Mouse (Mus musculus): ENCODE measurements around the gene Olfr1180. TPM values are rescaled to one million over a fixed set of nuclear protein-coding genes. Genes with fewer than 3 reads are reported as not detected.
"Not testable (repeated sequence)": the region's sequence is repeated elsewhere in the genome, so short reads cannot be mapped to it uniquely, and the experiment has no call there.

The Olfr1180 gene
- total RNA-seq (2021): not detected

DNA sequence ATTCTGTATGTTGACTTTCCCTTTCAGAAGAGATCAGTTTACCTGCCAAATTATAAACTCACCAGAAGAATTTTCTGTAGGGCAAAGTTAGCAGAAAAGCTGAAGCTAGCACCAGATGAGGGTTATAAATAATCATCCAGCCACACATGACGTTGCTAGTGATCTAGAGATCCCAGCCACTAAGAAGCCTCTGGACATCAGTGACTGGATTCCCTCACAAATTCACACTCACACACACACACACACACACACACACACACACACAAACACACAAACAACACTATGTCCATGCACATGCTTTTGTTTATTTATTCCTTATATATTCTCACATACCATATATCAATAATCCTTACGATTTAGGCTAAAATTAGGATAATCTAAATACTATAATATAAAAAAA is at the start of gene Olfr1180:
TSS of gene Olfr1180 (minus strand) at position 101 of the 400 bp plus-strand sequence.
- DNase-seq (ENCODE audit: low spot score): no peak
- intact Hi-C loops (cut with DNase I): no loop called here

DNA sequence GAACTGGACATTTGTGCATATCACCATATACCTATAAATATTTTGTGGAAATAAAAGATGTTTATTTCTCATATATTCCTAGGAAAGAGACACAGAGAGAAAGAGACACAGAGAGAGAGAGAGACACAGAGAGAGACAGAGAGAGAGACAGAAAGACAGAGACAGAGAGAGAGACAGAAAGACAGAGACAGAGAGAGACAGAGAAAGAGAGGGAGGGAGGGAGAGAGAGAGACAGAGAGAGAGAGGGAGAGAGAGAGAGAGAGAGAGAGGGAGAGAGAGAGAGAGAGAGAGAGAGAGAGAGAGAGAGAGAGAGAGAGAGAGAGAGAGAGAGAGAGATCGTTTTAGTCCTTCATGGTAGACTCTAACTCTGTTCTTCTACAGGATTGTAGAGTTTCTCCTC is 35.6 kb upstream of the Olfr1180 start, which contains the start of gene Olfr1183:
TSS of gene Olfr1183 (plus strand) at position 301 of the 400 bp plus-strand sequence.
- intact Hi-C loops (cut with DNase I); DNase-seq (ENCODE audit: low spot score): not testable (repeated sequence)

DNA sequence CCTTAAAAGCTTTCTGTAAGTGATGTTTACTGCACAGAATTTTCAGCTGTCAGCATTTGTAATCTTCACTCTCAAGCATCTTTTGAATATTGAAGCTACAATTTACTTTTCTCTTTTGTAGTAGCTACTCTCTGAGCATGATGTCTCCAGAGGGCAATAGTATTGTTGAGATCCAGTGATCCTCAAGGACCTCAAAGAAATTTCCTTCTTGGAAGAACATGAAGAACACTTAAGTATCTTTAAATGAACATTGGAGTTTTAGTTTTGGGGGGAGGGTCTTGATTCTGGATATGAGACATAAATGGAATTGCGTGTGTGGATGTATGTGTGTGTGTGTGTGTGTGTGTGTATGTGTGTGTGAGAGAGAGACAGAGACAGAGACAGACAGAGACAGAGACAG is 30.1 kb upstream of the Olfr1180 start, which contains the start of gene Gm13757:
TSS of gene Gm13757 (minus strand) at position 101 of the 400 bp plus-strand sequence.
- no peak for DNase-seq (ENCODE audit: low spot score)
- intact Hi-C loops (cut with DNase I): no loop called here

DNA sequence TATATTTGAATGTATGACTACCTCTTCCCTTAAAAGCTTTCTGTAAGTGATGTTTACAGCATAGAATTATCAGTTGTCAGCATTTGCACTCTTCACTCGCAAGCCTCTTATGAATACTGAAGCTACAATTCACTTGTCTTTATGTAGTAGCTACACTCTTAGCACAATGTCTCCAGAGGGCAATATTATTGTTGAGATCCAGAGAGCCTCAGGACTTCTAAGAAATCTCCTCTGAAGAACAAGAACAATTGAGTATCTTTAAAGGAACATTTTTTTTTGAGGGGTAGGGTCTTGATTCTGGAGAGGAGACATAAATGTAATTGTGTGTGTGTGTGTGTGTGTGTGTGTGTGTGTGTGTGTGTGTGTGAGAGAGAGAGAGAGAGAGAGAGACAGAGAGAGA is 7.1 kb upstream of the Olfr1180 start, which contains the start of gene Olfr1181:
TSS of gene Olfr1181 (minus strand) at position 101 of the 400 bp plus-strand sequence.
- intact Hi-C loops (cut with DNase I): no loop called here

DNA sequence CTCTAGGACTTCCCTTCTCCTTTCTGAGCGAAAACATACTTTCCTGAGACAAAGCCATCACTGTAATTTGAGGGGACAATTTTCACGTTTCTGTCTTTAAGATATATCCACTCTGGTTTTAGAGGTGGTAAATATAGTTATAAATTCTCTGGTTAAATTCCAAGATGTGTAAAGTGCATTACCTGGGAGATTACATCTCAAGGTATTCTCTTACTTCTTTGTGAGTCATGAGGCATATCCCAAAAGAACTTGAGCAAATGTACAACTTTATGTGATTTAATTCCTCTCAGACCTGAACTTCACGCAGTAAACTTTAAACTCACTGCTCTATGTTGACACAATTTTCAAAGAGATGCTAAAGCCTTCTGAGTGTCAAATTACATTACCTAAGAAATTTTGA is 12.6 kb downstream of the Olfr1180 start, which contains the start of gene Olfr1179:
TSS of gene Olfr1179 (minus strand) at position 101 of the 400 bp plus-strand sequence.
- intact Hi-C loops (cut with DNase I): no loop called here
- no peak for DNase-seq (ENCODE audit: low spot score)

More for the DNA sequence above, 7.1 kb upstream of the Olfr1180 start, which contains the start of gene Olfr1181:
- no peak for DNase-seq (ENCODE audit: low spot score)

DNA sequence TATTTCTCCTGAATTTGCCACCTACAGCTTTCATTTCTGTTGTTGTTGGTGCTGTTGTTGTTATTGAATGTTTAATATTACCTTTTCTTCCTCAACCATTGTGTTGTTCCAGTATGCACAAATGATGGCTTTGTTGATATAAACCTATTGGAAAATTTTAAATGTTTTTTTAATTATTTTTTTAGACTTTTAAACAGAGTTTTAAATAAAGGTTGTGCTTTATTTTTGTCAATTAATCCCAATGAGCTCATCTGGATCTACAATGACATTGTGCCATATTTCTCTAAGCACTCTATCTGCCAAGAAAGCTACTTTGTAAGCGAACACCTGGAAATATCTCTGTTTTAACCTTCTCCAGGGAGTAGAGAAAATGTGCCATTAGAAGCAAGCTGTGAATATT is 32.2 kb downstream of the Olfr1180 start, which contains the start of gene Olfr1178:
TSS of gene Olfr1178 (plus strand) at position 301 of the 400 bp plus-strand sequence.
- intact Hi-C loops (cut with DNase I): no loop called here

More for the DNA sequence above, 32.2 kb downstream of the Olfr1180 start, which contains the start of gene Olfr1178:
- no peak for DNase-seq (ENCODE audit: low spot score)

Other genes with a start within 250 kb of the Olfr1180 start
- gene Olfr1168, start 237.3 kb downstream of the Olfr1180 start, total RNA-seq (2021): not detected
- gene Olfr1170, start 190.8 kb downstream of the Olfr1180 start, total RNA-seq (2021): not detected
- not detected for gene Olfr1173, start 139.3 kb downstream of the Olfr1180 start, total RNA-seq (2021)
- gene Olfr1174-ps, start 104.0 kb downstream of the Olfr1180 start, total RNA-seq (2021): not detected
- not detected for gene Olfr1175-ps, start 91.9 kb downstream of the Olfr1180 start, total RNA-seq (2021)
- gene Olfr1176, start 82.4 kb downstream of the Olfr1180 start, total RNA-seq (2021): not detected
- gene Olfr1177-ps, start 72.7 kb downstream of the Olfr1180 start, total RNA-seq (2021): not detected
- not detected for gene Olfr1178, start 32.1 kb downstream of the Olfr1180 start, total RNA-seq (2021)
- gene Olfr1179, start 12.7 kb downstream of the Olfr1180 start, total RNA-seq (2021): not detected
- gene Olfr1181, start 7.0 kb upstream of the Olfr1180 start, total RNA-seq (2021): not detected
- gene Gm13757, start 30.0 kb upstream of the Olfr1180 start, total RNA-seq (2021): not detected
- not detected for gene Olfr1183, start 35.7 kb upstream of the Olfr1180 start, total RNA-seq (2021)
- gene Olfr1184, start 64.4 kb upstream of the Olfr1180 start, total RNA-seq (2021): not detected
- not detected for gene Olfr1185-ps1, start 74.2 kb upstream of the Olfr1180 start, total RNA-seq (2021)
- not detected for gene Olfr1186, start 99.4 kb upstream of the Olfr1180 start, total RNA-seq (2021)
- gene Olfr1188, start 137.8 kb upstream of the Olfr1180 start, total RNA-seq (2021): not detected
- not detected for gene Olfr1189, start 167.3 kb upstream of the Olfr1180 start, total RNA-seq (2021)
- gene Olfr1191-ps1, start 221.4 kb upstream of the Olfr1180 start, total RNA-seq (2021): not detected
- gene Olfr1192-ps1, start 229.4 kb upstream of the Olfr1180 start, total RNA-seq (2021): not detected